Mouse (Mus musculus) spleen, adult 2 months (tissue): ENCODE results near the gene Cenpn.

Experiments used
- CTCF ChIP-seq: fragments of 200-500 bp; IDR thresholded peaks from 2 replicates; pipeline ENCODE4 v1.5.1; 2011; ENCODE audit warnings: mild to moderate bottlenecking, inconsistent platforms; ENCODE audit not compliant: insufficient read depth, insufficient read length, insufficient replicate concordance; ENCODE audit errors: extremely low read depth
- POLR2A ChIP-seq: fragments of 200-500 bp; IDR thresholded peaks from 2 replicates; pipeline ENCODE4 v1.6.1; 2011; ENCODE audit warnings: low read depth, low read length, inconsistent platforms

DNA sequence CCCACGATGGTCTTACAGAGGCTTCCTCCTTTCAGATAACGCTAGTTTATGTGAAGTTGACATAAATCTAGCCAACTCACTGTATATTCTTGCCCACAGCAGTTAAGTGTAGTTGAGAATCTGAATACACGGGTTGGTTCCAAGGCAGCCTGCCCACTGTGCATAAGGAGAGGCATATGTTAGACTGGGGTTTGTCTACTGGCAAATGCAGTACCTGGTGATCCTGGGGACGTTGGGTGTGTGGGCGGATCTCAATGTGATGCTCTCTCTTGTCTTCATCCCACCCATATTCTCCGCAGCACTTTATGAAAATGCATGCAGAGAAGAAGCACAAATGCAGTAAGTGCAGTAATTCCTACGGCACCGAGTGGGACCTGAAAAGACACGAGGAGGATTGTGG, 32.9 kb downstream of the Cenpn start:
- TF ChIP-seq CTCF (no peak), POLR2A (no peak)
